Mouse (Mus musculus) heart, embryonic 11.5 days (tissue): Measurements from ENCODE around the gene Gm49361. TPM values are rescaled to one million over a fixed set of nuclear protein-coding genes. Genes with fewer than 3 reads are reported as not detected.
"Not testable (repeated sequence)": the region's sequence is repeated elsewhere in the genome, so short reads cannot be mapped to it uniquely, and the experiment has no call there.

Experiments used
- ATAC-seq: fragments of 200-750 bp; cut with Nextera tagmentation; replicated peaks from 2 replicates; pipeline ENCODE4 v1.8.0; 2017; ENCODE audit warnings: moderate library complexity; ENCODE audit not compliant: insufficient number of reproducible peaks, low FRiP score, low TSS enrichment
- H3K27ac ChIP-seq: fragments of 300-500 bp; sonication (generic); 2 replicates; pipeline ENCODE4 v1.5.1; 2014; ENCODE audit warnings: mild to moderate bottlenecking, low read depth, low read length
- H3K27me3 ChIP-seq: fragments of 300-500 bp; sonication (generic); 2 replicates; pipeline ENCODE4 v1.6.1; 2014; ENCODE audit warnings: mild to moderate bottlenecking, low read length, mixed read lengths; ENCODE audit not compliant: control insufficient read depth, insufficient read depth
- H3K36me3 ChIP-seq: fragments of 300-500 bp; sonication (generic); 2 replicates; pipeline ENCODE4 v1.6.1; 2014; ENCODE audit warnings: mild to moderate bottlenecking, low read length, moderate library complexity, mixed read lengths; ENCODE audit not compliant: control insufficient read depth, insufficient read depth
- H3K4me1 ChIP-seq: fragments of 300-500 bp; sonication (generic); 2 replicates; pipeline ENCODE4 v1.6.1; 2014; ENCODE audit warnings: low read length; ENCODE audit not compliant: control insufficient read depth, insufficient read depth
- H3K4me2 ChIP-seq: fragments of 300-500 bp; sonication (generic); 2 replicates; pipeline ENCODE4 v1.6.1; 2014; ENCODE audit warnings: mild to moderate bottlenecking, moderate library complexity
- H3K4me3 ChIP-seq: fragments of 300-500 bp; sonication (generic); 2 replicates; pipeline ENCODE4 v1.5.1; 2014; ENCODE audit warnings: low read depth, low read length
- H3K9ac ChIP-seq: fragments of 300-500 bp; sonication (generic); 2 replicates; pipeline ENCODE4 v1.6.1; 2014; ENCODE audit warnings: mild to moderate bottlenecking, low read depth, low read length, moderate library complexity
- H3K9me3 ChIP-seq: fragments of 300-500 bp; sonication (generic); replicated peaks from 2 replicates; pipeline ENCODE4 v1.6.1; 2016; ENCODE audit warnings: low read length; ENCODE audit not compliant: control insufficient read depth
- WGBS: fragments of 180-500 bp; shearing (Covaris S2); extraction: QIAGEN DNeasy Blood & Tissue Kit; methylation state at CpG from one replicate; pipeline ENCODE4 v1.1.7; 2014; ENCODE audit not compliant: insufficient replicate concordance; 5-methylcytosine and 5-hydroxymethylcytosine counted together
- polyA plus RNA-seq: library from polyadenylated mRNA; unstranded; fragments of >200 nt; fragmentation: Nextera tagmentation; extraction: Ambion mirVana; gene quantifications from 2 replicates; pipeline ENCODE4 v1.2.1, GENCODE M21; 2014

Gm49361 gene
- polyA plus RNA-seq, 1 experiment from 2014 or later = not detected

DNA sequence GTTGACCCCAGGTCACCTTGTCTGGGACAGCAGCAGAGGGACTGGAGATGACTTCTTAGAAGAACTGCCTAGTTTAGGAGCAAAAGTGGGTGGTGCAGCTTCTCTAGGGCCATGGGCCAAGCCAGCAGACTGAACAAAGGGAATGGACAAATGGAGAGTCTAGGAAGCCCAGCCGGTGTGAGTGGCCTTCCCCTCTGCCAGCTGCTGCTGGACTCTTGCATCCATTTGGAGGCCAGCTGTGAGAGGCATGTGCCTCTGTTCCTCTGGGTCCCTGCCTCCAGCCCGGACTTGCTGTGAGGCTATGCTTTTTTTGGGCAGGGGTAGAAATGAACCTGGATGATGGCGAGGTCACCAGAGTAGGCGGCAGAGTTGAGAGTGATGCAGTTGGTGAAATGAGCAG, 12.3 kb upstream of the Gm49361 start, which contains the start of gene Lats2:
Gene Lats2, minus strand, starts transcription at position 152 of the 400 bp plus-strand sequence.
- H3K9me3 ChIP-seq = no peaks in the 10 kb centered on the region
- no peak within 1 kb of the TSS for H3K4me3 ChIP-seq
- no peak within 1 kb of the TSS for H3K27ac ChIP-seq
- ATAC-seq = no peak
- H3K4me1 ChIP-seq = peaks cover 6% of the 10 kb centered on the region
- no peak within 1 kb of the TSS for H3K9ac ChIP-seq
- H3K27me3 ChIP-seq = no peaks in the 10 kb centered on the region
- no peak within 1 kb of the TSS for H3K4me2 ChIP-seq
- no peaks in the 10 kb centered on the region for H3K36me3 ChIP-seq
- 71% methylated on average over 4 of the region's 4 CpGs for WGBS

DNA sequence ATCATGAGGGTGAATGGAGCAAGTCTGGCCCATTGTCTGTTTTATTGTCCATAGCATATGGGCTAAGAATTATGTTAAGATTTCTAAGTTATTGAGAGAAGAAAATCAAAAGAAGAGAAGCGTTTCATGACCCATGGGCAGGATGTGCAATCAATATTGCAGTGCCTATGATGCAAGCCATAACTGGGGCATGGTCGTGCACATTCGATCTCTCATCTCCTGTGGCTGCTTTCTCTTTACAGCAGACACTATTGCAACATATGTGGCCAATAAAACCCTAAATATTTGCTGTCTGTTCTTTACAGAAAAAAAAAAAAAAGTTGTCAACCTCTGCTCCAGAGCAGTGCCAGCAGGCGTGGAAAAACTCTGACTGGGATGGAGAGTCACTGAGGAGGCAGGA, 10.2 kb upstream of the Gm49361 start:
- H3K9me3 ChIP-seq = no peaks in the 10 kb centered on the region
- no peak for ATAC-seq
- H3K4me3 ChIP-seq = no peak overlapping the region
- no peak overlapping the region for H3K4me2 ChIP-seq
- H3K27ac ChIP-seq = no peak overlapping the region
- no peak overlapping the region for H3K9ac ChIP-seq
- H3K4me1 ChIP-seq = peaks cover 15% of the 10 kb centered on the region
- H3K27me3 ChIP-seq = no peaks in the 10 kb centered on the region
- H3K36me3 ChIP-seq = no peaks in the 10 kb centered on the region
- WGBS = 86% methylated on average over 4 of the region's 4 CpGs

DNA sequence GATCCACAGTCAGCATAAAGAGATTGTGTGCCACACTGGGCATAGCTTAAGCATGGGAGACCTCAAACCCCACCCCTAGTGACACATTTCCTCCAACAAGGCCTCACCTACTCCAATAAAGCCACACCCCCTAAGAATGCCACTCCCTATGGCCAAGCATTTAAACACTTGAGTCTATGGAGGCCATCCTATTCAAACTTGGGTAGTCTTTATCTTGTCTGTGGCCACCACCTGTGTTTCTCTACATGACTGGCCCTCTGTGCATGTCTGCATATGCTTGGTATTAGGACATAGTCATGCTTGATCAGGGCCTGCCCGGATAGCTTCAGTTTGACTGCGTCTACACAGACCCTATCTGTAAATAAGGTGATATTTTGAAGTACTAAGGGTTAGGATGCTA, 9.8 kb upstream of the Gm49361 start:
- H3K9ac ChIP-seq = no peak overlapping the region
- peaks cover 15% of the 10 kb centered on the region for H3K4me1 ChIP-seq
- no peak overlapping the region for H3K4me2 ChIP-seq
- H3K4me3 ChIP-seq = no peak overlapping the region
- no peaks in the 10 kb centered on the region for H3K27me3 ChIP-seq
- 90% methylated on average over 2 of the region's 2 CpGs for WGBS
- ATAC-seq = no peak
- no peaks in the 10 kb centered on the region for H3K36me3 ChIP-seq
- H3K27ac ChIP-seq = no peak overlapping the region
- no peaks in the 10 kb centered on the region for H3K9me3 ChIP-seq

DNA sequence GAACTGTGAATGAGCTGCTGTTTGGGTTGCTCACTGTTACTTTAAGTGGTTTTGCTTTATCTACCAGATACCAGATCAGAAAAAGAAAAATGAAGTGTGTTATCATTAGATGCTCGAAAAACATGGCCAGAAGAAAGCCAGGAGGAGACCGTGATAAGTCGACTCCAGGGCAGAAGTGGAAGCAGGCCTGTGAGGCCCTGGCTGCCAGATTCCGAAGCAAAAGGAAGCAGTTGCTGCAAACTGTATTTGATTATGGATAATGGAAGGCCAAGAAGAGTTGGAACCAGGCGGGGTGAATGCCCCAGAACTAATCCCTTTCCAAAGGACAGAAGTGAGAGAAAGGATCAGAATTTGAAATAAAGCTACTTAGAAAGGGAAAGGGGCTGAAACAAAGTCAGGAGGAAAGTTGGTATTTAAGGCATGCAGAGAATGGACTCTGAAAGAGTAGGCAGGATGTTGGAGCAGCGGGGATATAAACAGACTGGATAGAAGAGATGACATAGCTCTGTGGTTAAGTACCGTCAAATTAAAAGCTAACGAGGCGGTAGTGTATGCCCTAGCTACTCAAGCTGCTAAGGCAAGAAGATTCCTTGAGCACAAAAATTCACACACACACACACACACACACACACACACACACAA, 7.6 kb upstream of the Gm49361 start:
- Histone ChIP-seq H3K4me3 (no peak overlapping the region), H3K27me3 (no peaks in the 10 kb centered on the region), H3K4me1 (peaks cover 15% of the 10 kb centered on the region), H3K36me3 (no peaks in the 10 kb centered on the region), H3K9me3 (no peaks in the 10 kb centered on the region), H3K4me2 (peak overlapping the region; percentile 49), H3K27ac (peak overlapping the region; percentile 88), H3K9ac (peak overlapping the region; percentile 53; the same call in 1 of the 2 replicates)
- ATAC-seq = 0 out of 2 replicates have a peak, but pooled peaks have one; percentile 39
- 4% methylated on average over 9 of the region's 9 CpGs for WGBS

DNA sequence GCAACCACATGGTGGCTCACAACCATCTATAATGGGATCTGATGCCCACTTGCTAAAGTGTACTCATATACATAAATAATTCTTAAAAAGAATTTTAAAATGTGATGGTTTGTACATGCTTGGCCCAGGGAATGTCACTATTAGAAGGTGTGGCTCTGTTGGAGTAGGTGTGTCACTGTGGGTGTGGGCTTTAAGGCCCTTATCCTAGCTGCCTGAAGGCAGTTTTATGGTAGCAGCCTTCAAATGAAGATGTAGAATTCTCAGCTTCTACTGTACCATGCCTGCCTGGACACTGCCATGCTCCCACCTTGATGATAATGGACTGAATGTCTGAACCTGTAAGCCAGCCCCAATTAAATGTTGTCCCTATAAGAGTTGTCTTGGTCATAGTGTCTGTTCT, 5.1 kb upstream of the Gm49361 start:
- H3K27me3 ChIP-seq, ATAC-seq, H3K27ac ChIP-seq, H3K9ac ChIP-seq, H3K4me3 ChIP-seq, H3K9me3 ChIP-seq, H3K36me3 ChIP-seq, H3K4me2 ChIP-seq: not testable (repeated sequence)
- H3K4me1 ChIP-seq = peaks cover 15% of the 10 kb centered on the region

DNA sequence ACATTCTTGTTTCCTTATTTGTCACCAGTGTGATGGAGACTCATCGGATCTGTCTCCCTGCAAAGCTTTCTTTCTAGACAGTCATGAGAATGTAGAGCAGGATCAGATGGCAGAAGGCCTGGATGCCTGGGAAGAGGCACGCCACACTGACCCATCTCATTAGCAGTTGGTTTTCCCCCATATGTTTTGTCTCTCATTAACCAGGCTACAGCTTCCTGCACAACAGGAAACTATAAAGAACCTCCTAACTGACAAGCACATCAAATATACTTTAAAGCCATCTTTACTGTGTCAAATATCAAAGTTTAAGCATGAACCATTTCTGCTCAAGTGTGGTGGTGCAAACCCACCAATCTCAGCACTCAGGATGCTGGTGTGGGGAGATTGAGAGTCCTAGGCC, 3.6 kb upstream of the Gm49361 start:
- no peaks in the 10 kb centered on the region for H3K9me3 ChIP-seq
- H3K36me3 ChIP-seq = no peaks in the 10 kb centered on the region
- peaks cover 15% of the 10 kb centered on the region for H3K4me1 ChIP-seq
- H3K4me3 ChIP-seq = no peak overlapping the region
- no peak overlapping the region for H3K4me2 ChIP-seq
- 53% methylated on average over 2 of the region's 2 CpGs for WGBS
- no peak for ATAC-seq
- H3K27ac ChIP-seq = no peak overlapping the region
- H3K27me3 ChIP-seq = no peaks in the 10 kb centered on the region
- no peak overlapping the region for H3K9ac ChIP-seq

DNA sequence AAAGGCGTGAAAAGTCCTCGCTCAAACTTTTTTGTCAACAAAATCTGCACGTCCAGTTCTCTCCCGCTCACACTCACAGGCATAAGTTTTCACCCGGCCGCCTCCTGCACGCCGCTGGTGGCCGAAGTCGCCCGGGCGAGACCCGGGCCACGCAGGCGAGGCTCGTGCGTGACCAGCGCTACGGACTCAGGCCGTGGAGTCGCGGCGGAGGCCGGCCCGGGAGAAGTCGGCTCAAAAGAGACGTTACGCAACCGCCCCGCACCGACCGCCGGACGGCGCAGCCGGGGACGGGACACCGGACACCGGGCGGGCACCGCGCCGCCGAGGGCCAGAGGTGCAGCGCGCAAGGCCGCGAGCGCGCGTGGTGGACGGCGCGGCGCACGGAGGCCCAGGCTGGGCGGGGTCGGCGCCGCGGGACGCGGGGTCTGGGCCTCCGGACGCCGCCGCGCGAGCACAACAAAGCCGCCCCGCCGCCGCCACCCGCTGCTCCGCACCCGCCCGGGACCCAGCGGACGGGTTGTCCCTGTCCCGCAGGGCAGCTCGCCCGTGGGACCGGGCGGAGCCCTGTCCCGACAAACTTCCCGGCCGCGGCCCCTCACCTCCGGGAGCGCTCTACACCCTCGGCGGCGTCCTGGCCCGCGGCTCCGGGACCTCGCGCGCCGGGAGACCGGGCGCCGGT, 473 bp downstream of the Gm49361 start:
- H3K9me3 ChIP-seq = no peaks in the 10 kb centered on the region
- WGBS = under 1% methylated on average over 92 of the region's 103 CpGs
- no peaks in the 10 kb centered on the region for H3K36me3 ChIP-seq
- peak overlapping the region; percentile 98 for H3K4me3 ChIP-seq
- peak overlapping the region; percentile 76 for H3K4me2 ChIP-seq
- peak overlapping the region; percentile 98 for H3K9ac ChIP-seq
- no peaks in the 10 kb centered on the region for H3K27me3 ChIP-seq
- ATAC-seq = peak; percentile 63
- peaks cover 17% of the 10 kb centered on the region for H3K4me1 ChIP-seq
- H3K27ac ChIP-seq = peak overlapping the region; percentile 96

DNA sequence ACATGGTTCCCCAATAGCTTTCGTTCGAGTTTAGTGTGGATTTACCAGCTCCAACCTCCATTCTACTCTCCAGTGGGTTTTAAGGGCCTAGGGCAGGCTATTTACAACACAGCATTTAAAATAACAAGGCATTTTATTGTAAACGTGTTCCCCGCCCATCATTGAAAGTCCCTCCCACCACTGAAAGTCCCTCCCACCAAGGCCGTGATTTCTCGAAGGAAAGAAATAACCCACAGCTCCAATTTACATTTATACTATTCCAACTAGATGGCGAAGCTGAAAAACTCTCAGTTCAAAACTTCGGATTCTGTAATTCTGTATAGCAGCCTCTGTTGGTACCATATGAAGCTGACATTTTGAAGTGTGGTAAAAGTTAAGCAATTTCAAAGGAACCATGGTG, 1.4 kb downstream of the Gm49361 start:
- Histone ChIP-seq H3K9me3 (no peaks in the 10 kb centered on the region), H3K27ac (no peak overlapping the region), H3K36me3 (no peaks in the 10 kb centered on the region), H3K4me2 (peak overlapping the region; percentile 76), H3K4me1 (peaks cover 23% of the 10 kb centered on the region), H3K27me3 (no peaks in the 10 kb centered on the region), H3K9ac (no peak overlapping the region; the same call in 1 of the 2 replicates), H3K4me3 (peak overlapping the region; percentile 98)
- WGBS = 1% methylated on average over 8 of the region's 8 CpGs
- ATAC-seq = no peak

DNA sequence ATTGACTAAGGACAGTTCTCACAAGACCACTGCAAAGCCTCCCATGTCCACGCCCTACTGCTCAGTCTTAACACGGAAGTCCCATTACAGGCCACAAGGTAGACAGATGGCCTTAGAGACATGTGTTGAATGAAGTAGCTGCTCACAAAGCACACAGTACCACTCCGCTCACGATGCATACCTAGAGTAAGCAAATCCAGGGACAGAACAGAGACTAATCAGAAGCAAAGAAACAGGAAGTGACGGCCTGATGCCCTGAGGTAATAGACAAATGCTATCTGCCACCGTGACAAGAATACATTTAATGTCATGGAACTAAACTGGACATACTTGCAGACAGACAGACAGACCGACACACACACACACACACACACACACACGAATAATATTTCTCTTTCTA, 5.3 kb downstream of the Gm49361 start:
- H3K4me3 ChIP-seq = no peak overlapping the region
- peaks cover 48% of the 10 kb centered on the region for H3K4me1 ChIP-seq
- 74% methylated on average over 8 of the region's 8 CpGs for WGBS
- no peak overlapping the region for H3K4me2 ChIP-seq
- H3K9ac ChIP-seq = no peak overlapping the region
- no peaks in the 10 kb centered on the region for H3K9me3 ChIP-seq
- no peaks in the 10 kb centered on the region for H3K36me3 ChIP-seq
- ATAC-seq = no peak
- no peaks in the 10 kb centered on the region for H3K27me3 ChIP-seq
- no peak overlapping the region for H3K27ac ChIP-seq
